10 mouse cellular contexts compared by ENCODE assay signal in genomic region chr4:125413833-125414719, GRCm38 (mm10).
A peak's percentile ranks its signal among the peaks of the same experiment; 100 is the strongest.
DNase-seq lines count a peak whose midpoint lies in the region; ATAC-seq lines count a peak whose summit lies in the region.
"Had no signal": no experiment of that assay in that cellular context is flagged by ENCODE, and none has a peak within 500 bp of the region (broad histone marks: within the 10 kb centered on the region; RNA-seq: fewer than 3 reads in every experiment).

No protein-coding gene starts in this region.

- intact Hi-C loops in left cerebral cortex, postnatal 36 days (cut with DNase I): no loop called here

- no peaks in the 10 kb centered on the region for H3K9me3 ChIP-seq in hindbrain, embryonic 11.5 days (ENCODE audit: control insufficient read depth, low read length)
- H3K9me3 ChIP-seq in hindbrain, embryonic 10.5 days: no peaks in the 10 kb centered on the region
- no peaks in the 10 kb centered on the region for H3K9me3 ChIP-seq in embryonic facial prominence, embryonic 11.5 days (replicated peaks; ENCODE audit: control insufficient read depth, low read length)
- H3K9me3 ChIP-seq in midbrain, embryonic 13.5 days: no peaks in the 10 kb centered on the region
- H3K9me3 ChIP-seq: heart, embryonic 13.5 days had no signal

- no peak overlapping the region for H3K27ac ChIP-seq in hindbrain, embryonic 11.5 days (ENCODE audit: low read depth, low read length)
- H3K27ac ChIP-seq in hindbrain, embryonic 10.5 days: no peak overlapping the region
- H3K27ac ChIP-seq in embryonic facial prominence, embryonic 11.5 days (replicated peaks; ENCODE audit: low read depth, low read length): no peak overlapping the region
- H3K27ac ChIP-seq in midbrain, embryonic 13.5 days: no peak overlapping the region
- H3K27ac ChIP-seq: heart, embryonic 13.5 days; liver, embryonic 14.5 days had no signal

- no peak overlapping the region for H3K4me2 ChIP-seq in hindbrain, embryonic 11.5 days (replicated peaks; ENCODE audit: low read depth, low read length)
- H3K4me2 ChIP-seq in embryonic facial prominence, embryonic 11.5 days (ENCODE audit: low read depth, low read length): no peak overlapping the region
- no peak overlapping the region for H3K4me2 ChIP-seq in midbrain, embryonic 13.5 days (replicated peaks)
- H3K4me2 ChIP-seq: heart, embryonic 13.5 days had no signal

- H3K27me3 ChIP-seq in hindbrain, embryonic 11.5 days (ENCODE audit: control insufficient read depth, insufficient read depth, low read length): no peaks in the 10 kb centered on the region
- H3K27me3 ChIP-seq in hindbrain, embryonic 10.5 days (ENCODE audit: insufficient read depth, poor library complexity, severe bottlenecking): peaks cover 36% of the 10 kb centered on the region
- no peaks in the 10 kb centered on the region for H3K27me3 ChIP-seq in embryonic facial prominence, embryonic 11.5 days (ENCODE audit: control insufficient read depth, insufficient read depth, low read length)
- H3K27me3 ChIP-seq in midbrain, embryonic 13.5 days: peaks cover 58% of the 10 kb centered on the region

- no peak overlapping the region for H3K9ac ChIP-seq in hindbrain, embryonic 11.5 days (ENCODE audit: low read depth, low read length)
- H3K9ac ChIP-seq in embryonic facial prominence, embryonic 11.5 days (replicated peaks; ENCODE audit: low read length): no peak overlapping the region
- H3K9ac ChIP-seq in midbrain, embryonic 13.5 days (replicated peaks): no peak overlapping the region
- H3K9ac ChIP-seq: heart, embryonic 13.5 days; liver, embryonic 14.5 days had no signal

- peak; percentile 68 for ATAC-seq in hindbrain, embryonic 11.5 days (ENCODE audit: low FRiP score)
- ATAC-seq in embryonic facial prominence, embryonic 11.5 days (replicated peaks; ENCODE audit: insufficient number of reproducible peaks, low FRiP score, low TSS enrichment, low read depth): peak; percentile 60; the same call in 1 of the 2 replicates
- peak; percentile 69 for ATAC-seq in midbrain, embryonic 13.5 days

- H3K4me3 ChIP-seq in hindbrain, embryonic 11.5 days (ENCODE audit: low read depth, low read length): no peak overlapping the region
- no peak overlapping the region for H3K4me3 ChIP-seq in hindbrain, embryonic 10.5 days
- H3K4me3 ChIP-seq in embryonic facial prominence, embryonic 11.5 days (ENCODE audit: low read depth, low read length): no peak overlapping the region
- no peak overlapping the region for H3K4me3 ChIP-seq in midbrain, embryonic 13.5 days (replicated peaks)
- H3K4me3 ChIP-seq: heart, embryonic 13.5 days had no signal

- 83% methylated on average over 7 of the region's 7 CpGs for WGBS in hindbrain, embryonic 11.5 days
- 82% methylated on average over 7 of the region's 7 CpGs for WGBS in hindbrain, embryonic 10.5 days
- 74% methylated on average over 7 of the region's 7 CpGs for WGBS in embryonic facial prominence, embryonic 11.5 days
- WGBS in midbrain, embryonic 13.5 days: 83% methylated on average over 7 of the region's 7 CpGs

- DNase-seq in hindbrain, embryonic 11.5 days (ENCODE audit: low spot score): peak; percentile 41
- DNase-seq in hindbrain, embryonic 10.5 days (ENCODE audit: low spot score): no peak
- DNase-seq in NIH3T3 (ENCODE audit: low read depth): peak; percentile 49
- peak; percentile 71 for DNase-seq in embryonic facial prominence, embryonic 11.5 days (ENCODE audit: low spot score)
- DNase-seq in spleen, adult 18-20 months: no peak
- DNase-seq in left cerebral cortex, postnatal 36 days (ENCODE audit: low spot score in 2 of 2): no peak
- no peak for DNase-seq in cerebellum, adult 11 months

- H3K4me1 ChIP-seq in hindbrain, embryonic 11.5 days (replicated peaks; ENCODE audit: control insufficient read depth, insufficient read depth, low read length): no peaks in the 10 kb centered on the region
- H3K4me1 ChIP-seq in hindbrain, embryonic 10.5 days (replicated peaks): peaks cover 40% of the 10 kb centered on the region
- H3K4me1 ChIP-seq in embryonic facial prominence, embryonic 11.5 days (ENCODE audit: control insufficient read depth, insufficient read depth, low read length): no peaks in the 10 kb centered on the region
- peaks cover 38% of the 10 kb centered on the region for H3K4me1 ChIP-seq in midbrain, embryonic 13.5 days (replicated peaks)
- H3K4me1 ChIP-seq: heart, embryonic 13.5 days had no signal

- no peaks in the 10 kb centered on the region for H3K36me3 ChIP-seq in hindbrain, embryonic 11.5 days (ENCODE audit: control insufficient read depth, insufficient read depth, low read length)
- H3K36me3 ChIP-seq in hindbrain, embryonic 10.5 days: no peaks in the 10 kb centered on the region
- no peaks in the 10 kb centered on the region for H3K36me3 ChIP-seq in embryonic facial prominence, embryonic 11.5 days (replicated peaks; ENCODE audit: control insufficient read depth, insufficient read depth, low read depth, low read length)
- H3K36me3 ChIP-seq in midbrain, embryonic 13.5 days: no peaks in the 10 kb centered on the region
- H3K36me3 ChIP-seq: heart, embryonic 13.5 days had no signal

Comparison
In these comparisons a context has a peak if more than half of its experiments do, and no peak if none do; other contexts are left out.
1. DNase-seq: peak in hindbrain, embryonic 11.5 days (single experiment), NIH3T3 (single experiment) and embryonic facial prominence, embryonic 11.5 days (single experiment); none in hindbrain, embryonic 10.5 days (single experiment), spleen, adult 18-20 months (0 of 2), left cerebral cortex, postnatal 36 days (0 of 2) and cerebellum, adult 11 months (single experiment).
2. Peak in every context shown above with its lines, with median percentiles within 50 percentile points of each other: ATAC-seq.